Mouse (Mus musculus) frontal cortex, postnatal 14 days (tissue): ENCODE results near the gene Ldhc.
A peak's percentile ranks its signal among the peaks of the same experiment; 100 is the strongest.
"Not testable (repeated sequence)": the region's sequence is repeated elsewhere in the genome, so short reads cannot be mapped to it uniquely, and the experiment has no call there.

ENCODE experiments used
- DNase-seq, 2 experiments: peaks; one replicate each; pipeline ENCODE4 v3.0.0; 2022; ENCODE audit warnings: low spot score in 2 of 2

Gene Ldhc

GRCm38 (mm10) chr7:46842278-46842677, 18.7 kb upstream of the Ldhc start:
- DNase-seq = no peak

GRCm38 (mm10) chr7:46843576-46843975, 17.4 kb upstream of the Ldhc start:
- no peak for DNase-seq

DNA sequence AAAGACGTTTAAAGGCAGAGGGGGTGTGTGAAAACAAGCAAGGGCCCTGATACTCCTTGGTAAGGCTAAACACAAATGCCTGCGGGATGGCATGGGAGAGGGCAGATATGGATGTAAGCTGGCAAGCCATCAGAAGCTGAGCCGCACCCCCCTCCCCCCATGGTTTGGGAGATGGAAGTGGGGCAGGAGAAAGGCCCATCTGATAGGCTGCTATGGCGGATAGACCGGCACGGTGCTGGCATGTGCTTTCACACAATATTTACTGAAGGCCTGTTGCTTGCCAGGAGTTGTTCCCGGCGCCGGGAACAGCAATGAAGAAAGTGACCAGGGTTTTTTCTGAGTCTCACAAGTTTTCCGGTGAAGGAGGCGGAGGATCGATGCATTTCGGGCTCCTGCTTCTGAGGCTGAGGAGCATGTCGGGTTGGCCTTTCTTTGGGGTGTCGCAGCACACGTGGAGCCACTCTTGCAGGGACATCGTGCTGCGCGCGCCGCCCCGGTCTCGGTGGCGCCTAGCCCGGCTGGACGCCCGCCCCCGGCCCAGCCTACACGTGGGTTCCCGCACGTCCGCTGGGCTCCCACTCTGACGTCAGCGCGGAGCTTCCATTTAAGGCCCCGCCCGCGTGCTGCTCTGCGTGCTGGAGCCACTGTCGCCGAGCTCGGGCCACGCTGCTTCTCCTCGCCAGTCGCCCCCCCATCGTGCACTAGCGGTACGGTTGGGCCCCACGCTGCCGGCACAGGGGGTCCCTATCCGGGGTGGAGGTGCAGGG, 15.6 kb upstream of the Ldhc start:
- peak; percentile 84 to 89 for DNase-seq

GRCm38 (mm10) chr7:46845978-46846485, 15.0 kb upstream of the Ldhc start:
- peak in 1 of 2 experiments; percentile 36 for DNase-seq

DNA sequence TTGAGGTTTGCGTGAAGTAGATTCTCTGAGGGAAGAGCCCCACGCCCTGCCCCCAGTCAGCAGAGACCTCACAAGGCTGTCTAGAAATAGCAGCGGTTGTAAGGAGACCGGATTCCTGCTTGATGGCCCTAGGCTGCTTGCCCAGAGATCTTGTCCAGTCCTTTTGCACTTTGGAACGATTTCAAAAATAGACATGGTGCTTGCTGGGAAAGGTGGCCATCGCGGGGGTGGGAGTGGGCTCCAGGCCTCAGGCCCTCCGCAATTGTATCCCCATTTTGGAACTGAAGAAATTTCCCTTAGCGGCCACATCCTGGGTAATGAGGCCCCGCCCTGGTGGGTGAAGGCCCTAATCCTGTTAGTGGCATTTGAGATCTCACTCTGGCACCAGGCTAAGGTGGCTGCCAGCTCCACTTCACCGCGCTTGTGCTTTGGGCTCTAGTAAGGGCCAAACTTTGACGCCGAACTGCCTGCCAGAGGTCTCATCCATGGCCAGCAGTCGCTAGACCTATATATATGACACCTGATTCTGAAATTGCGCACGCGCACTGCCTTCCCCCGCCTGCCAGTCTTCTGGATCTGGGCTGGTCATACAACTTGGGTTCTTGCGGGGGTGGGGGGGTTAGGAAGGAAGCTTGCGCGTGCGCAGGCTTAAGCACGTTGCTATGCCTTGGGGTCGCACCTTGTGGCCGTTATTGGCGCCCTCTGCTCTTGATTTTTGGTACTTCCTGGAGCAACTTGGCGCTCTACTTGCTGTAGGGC, 14.3 kb upstream of the Ldhc start:
- DNase-seq = peak; percentile 42 to 58

DNA sequence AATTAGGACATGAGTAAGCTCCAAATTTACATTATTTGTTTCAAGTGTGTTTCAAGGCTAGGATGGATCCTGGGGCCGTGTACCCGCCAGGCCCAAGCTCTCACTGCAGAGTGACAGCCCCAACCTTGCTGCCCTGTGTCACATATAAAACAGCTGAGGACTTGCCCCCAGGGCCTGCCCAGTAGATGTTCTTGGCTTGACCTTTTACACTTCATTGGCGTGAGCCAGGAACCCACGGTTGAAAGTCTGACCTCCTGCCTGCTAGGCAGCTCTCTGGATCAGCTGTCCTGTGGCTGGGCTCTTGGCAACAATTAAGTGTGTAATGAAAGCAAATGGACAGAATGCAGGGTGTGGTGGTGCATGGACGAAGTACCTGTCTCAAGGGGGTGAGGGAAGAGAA, 11.7 kb upstream of the Ldhc start:
- no peak for DNase-seq

DNA sequence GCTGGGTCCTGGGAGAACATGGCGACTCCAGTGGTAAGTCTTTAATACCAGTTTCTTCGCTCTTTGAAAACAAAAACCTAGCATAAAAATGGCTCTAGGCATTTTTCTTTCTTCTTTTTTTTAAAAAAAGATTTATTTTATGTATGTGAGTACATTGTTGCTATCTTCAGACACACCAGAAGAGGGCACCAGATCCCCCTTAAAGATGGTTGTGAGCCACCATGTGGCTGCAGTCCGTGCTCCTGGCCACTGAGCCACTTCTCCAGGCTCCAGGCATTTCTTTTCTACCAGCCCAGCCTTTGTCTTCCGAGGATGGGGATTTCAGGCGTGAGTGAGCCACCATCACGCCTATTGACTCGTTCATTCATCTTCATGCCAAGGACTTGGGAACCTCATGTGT, 10.0 kb upstream of the Ldhc start:
- no peak for DNase-seq

DNA sequence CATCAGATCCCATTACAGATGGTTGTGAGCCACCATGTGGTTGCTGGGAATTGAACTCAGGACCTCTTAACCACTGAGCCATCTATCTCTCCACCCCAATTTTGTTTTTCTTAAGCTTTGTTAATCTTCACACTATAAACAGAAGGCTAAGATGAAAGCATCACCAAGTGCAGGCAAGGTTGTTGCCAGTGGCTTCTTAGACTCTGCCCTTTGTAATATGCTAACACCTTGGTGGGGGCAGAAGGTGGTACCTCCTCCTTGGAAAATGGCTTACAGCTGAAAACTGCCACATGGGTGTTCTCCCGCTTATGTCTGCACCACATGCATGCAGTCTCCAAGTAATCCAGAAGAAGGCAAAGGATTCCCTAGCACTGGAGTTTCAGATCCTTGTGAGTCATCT, 8.3 kb upstream of the Ldhc start:
- no peak for DNase-seq

DNA sequence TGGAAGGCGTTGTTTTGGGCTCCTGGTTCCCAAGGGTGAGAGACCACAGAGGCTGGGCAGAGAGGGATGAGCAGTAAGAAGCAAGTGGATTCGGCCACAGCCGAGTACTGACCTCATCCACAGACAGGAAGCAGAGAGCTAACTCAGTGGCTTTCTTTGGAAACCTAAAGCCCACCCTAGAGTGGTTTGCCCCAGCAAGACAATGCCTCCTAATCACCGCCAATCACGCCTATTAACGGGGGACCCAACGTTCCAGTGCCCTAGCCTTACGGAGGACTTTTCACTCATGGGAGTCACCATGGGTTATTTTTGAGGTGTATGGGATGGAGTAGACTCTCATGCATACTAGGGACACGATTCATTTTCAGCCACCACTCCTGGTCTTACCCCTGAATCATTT, 7.6 kb upstream of the Ldhc start:
- DNase-seq = no peak

DNA sequence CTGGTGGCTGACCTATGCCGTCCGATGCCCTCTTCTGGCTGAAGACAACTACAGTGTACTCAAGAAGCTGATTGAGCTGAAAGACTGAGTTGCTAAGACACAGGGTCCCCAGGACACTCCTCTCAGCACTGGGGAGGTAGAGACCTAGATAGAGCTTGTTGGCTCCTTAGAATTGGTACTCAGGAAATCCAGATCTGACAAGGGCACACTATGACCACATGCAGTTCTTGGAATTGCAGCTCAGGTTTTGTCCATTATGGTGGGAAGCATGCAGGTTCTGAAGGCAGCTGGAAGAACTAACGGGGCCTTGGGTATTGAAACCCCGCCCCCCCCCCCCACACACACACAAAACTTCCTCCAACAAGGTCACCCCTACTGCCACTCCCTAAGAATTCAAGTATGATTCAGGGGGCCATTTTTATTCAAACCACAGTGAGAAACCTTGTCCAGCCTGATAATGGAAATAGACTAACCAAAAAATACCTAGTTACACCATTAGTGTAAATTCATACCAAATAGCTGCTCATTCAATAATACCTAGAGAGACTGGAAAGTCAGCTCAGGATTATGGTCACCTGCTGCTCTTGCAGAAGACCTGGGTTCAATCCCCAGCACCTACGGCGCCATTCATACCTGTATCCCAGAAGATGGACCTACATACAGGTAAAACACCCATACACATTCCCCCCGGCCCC, 5.0 kb upstream of the Ldhc start:
- no peak for DNase-seq

DNA sequence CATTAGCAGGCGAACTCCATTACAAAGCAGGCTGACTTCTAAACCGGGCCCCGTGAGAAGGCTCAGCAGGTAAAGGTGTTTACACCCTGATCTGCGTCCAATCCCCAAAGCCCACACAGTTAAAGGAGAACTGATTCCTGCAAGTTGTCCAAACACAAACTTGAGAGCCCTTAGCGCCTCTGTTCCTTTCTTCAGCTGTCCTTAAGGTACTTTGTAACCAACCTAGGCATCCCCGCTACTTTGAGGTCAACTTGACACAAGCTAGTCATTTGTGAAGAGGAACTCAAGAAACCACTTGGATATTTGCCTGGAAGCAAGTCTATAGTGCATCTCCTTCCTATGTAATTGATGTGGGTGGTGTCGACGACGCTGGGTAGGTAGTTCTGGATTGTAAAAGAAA, 3.6 kb upstream of the Ldhc start:
- DNase-seq = no peak

DNA sequence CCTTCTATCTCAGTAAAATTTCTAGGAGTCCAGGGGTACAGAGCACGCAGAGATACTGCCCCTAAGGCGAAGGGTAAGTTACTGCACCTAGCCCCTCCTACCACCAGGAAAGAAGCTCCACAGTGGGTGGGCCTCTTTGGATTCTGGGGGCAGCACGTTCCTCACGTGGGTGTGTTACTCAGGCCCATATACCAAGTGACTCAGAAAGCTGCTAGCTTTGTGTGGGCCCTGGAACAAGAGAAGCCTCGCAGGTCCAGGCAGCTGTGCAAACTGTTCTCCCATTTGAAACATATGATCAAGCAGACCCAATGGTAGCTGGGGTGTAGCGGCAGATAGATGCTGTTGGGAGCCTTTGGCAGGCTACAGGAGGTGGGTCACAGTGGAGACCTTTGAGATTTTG, 2.0 kb upstream of the Ldhc start:
- DNase-seq = no peak

DNA sequence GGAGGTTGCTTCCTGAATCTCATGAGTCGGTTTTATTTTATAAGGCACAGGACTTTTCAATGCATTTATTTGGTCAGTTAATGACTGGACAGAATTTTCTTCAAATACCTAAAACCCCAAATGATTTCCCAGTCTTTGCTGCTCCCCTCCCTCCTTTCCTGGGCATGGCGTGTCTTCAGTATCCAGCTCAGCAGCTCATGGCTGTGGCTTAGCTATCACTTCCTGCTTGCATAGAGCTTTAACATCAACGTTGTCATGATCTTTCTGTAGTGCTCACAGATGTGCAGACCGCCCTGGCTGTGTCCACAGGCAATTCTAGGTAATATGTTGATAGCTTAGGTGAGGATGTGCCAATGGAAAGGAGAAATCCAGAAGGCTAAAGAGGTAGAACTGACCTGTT, 11.0 kb downstream of the Ldhc start:
- no peak for DNase-seq

GRCm38 (mm10) chr7:46876841-46877240, 15.8 kb downstream of the Ldhc start:
- DNase-seq = no peak

DNA sequence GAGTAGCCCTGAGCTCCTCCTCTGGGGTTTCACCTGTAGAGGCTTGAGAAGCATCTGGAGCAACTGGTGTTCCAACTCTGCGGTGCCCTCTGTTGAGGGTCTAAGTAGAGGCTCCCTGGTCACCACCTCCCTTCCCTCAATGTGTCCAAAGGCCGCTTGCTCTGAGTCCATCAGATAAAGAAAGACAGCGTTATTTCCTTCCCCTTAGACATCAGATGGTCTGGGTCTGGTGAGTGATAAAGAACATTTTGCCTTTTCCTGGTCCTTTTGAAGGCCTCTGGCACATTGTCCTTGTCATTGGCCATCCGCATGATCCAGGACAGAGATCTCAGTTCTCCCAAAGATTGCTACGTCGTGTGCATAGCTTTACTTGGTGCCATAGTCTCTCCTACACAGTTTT, 16.3 kb downstream of the Ldhc start:
- no peak for DNase-seq

DNA sequence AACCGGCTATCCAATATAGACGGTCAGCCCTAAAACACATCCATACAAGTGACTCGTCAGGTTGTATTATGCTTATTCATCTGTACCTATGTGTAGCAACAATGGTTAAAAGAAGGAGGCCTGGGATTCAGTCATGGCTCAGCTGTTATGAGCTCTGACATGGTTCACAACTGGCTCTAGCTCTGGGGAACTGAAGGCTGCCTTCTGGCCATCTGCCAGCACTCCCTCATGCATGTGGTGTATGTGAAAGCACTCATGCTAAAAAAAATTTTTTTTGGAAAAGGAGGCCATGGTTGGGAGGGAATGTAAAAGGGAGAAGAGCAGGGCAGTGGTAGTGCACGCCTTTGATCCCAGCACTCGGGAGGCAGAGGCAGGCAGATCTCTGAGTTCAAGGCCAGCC, 18.8 kb downstream of the Ldhc start:
- DNase-seq = no peak

DNA sequence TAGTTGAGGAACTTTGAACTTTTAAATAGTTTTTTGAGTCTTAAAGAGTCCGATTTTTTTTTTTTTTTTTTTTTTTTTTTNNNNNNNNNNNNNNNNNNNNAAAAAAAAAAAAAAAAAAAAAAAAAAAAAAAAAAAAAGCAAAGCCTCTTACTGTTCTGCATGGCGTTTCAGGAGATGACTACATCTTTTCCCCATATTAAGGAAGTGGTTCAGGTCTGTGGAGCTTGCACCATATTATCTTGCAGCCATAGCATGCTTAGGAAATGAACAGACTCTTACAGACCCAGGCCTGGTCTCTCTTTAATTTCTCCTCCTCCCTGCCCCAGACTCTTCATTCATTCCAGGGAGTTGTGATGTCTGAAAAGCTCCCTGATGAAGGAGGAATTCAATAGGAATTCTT, 20.0 kb downstream of the Ldhc start:
- DNase-seq = no peak

GRCm38 (mm10) chr7:46881941-46882340, 20.9 kb downstream of the Ldhc start:
- DNase-seq = not testable (repeated sequence)

DNA sequence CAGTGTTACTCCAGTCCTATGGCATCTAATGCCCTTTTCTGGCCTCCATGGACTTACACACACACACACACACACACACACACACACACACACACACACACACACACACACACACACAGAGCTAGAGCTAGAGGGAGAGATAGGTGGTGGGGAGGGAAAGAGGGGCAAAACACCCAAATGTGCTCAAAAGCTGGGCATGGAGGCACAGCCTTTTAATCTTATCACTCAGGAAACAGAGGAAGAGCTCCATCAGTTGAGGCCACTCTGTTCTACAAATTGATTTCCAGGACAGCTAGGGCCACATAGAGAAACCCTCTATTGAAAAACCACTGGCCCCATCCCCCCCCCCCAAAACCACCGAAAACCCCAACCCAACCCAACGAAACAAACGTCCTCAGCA, 22.3 kb downstream of the Ldhc start:
- no peak for DNase-seq

DNA sequence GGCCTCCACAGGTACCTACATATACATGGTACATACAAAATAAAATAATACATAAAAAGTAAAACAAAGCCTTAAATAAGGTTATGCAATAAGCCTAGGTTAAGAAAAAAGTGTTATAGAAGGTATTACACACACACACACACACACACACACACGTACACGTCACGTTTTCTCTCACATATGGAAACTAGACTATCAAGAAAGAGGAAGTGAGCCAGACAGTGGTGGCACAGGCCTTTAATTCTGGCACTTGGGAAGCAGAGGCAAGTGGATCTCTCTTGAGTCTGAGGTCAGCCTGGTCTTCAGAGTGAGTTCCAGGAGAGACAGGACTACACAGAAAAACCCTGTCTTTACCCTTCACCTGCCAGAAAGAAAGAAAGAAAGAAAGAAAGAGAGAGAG, 34.5 kb downstream of the Ldhc start:
- DNase-seq = no peak

DNA sequence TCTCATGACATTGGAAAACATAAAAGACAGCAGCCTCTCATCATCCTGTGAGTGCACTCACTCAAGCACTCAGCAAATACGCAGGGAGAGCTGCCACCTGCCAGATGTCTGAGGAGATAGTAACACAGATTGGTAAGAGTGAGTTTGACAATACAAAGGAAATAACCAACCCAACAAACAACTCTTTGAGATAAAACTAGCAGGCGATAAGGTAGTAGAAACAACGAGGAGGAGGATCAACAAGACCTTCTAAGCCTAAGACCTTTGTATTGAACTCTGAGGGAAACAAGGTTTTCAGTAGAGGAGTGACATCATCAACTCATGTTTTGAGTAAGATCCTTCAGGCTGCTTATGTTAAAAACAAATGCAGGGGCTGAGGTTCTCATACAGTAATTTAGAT, 38.3 kb downstream of the Ldhc start:
- DNase-seq = no peak

DNA sequence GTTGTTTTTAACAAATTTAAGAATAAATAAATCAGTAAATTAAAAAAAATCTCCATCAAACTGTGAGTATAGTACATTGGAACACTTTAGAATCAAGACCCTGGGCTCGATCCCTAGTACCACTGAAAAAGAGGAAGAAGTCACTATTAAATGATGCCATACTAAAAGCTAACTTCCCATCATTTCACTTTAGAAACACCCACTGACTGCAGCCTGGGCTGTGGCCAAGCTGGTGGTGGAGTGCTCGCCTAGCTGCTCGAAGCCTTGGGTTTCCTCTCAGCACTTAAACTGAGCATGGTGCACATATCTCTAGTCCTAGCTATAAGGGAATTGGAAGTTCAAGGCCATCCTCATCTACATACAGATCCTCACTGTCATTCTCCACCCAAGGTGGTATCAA, 50.2 kb downstream of the Ldhc start:
- DNase-seq = no peak

DNA sequence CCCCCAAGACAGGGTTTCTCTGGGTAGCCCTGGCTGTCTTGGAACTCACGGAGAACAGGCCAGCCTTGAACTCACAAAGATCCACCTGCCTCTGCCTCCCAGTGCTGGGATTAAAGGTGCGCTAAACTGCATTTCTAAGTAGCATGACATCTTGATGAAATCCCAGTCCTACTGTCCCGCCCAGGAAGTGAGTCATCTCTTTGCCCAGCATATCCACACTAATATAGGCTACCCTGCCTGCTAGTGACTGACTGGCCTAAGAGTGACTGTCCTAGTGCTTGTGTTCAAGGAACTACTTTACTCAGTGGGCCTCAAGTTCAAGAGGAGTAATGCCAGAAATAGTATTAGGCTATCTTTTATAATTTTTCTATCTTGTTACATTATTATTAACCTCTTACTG, 55.4 kb downstream of the Ldhc start:
- no peak for DNase-seq
